ENCODE assay signal across 12 mouse cellular contexts in the genomic region with DNA sequence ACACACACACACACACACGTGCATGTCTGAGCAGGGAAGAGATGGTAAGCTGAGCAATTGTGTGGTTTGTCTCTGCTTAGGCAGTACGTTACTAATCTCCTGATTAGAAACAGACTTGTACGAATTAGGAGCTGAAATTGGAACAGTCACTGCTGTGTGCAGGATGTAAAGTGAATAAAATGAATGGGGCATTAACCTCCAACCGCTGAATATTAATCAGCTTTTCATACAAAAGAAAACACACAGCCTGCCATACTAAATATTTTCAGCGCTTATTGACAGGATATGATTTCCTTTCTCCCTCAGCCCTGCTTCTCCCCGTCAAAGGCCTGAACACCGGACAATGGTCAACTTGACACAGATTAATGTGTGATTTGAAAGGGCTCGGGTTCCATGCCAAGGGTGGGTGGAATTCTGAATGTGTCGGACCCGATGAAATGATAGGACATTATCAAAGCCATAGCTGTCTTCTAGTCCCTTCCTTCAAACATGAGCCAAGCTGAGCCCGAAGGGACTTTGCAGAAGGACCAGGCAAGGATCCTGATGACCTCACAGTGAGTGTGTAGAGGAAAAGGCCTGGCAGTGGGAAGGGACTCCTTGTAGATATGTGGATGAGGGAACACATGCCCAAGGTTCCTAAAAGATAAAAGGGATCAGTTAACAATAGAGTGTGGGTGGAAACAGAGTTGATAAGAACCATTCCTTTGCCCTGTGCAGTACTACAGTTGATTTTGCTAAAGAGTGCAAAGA.
DNase-seq lines count a peak whose midpoint lies in the region; ATAC-seq lines count a peak whose summit lies in the region.
"Had no signal": no experiment of that assay in that cellular context is flagged by ENCODE, and none has a peak within 500 bp of the region (broad histone marks: within the 10 kb centered on the region; RNA-seq: fewer than 3 reads in every experiment).

No protein-coding gene starts in this region.

- no peak overlapping the region for H3K4me3 ChIP-seq in forebrain, embryonic 14.5 days (ENCODE audit: low read depth, low read length)
- no peak overlapping the region for H3K4me3 ChIP-seq in limb, embryonic 10.5 days
- H3K4me3 ChIP-seq: intestine, embryonic 15.5 days; myocyte had no signal

- H3K4me2 ChIP-seq in forebrain, embryonic 14.5 days (ENCODE audit: low read length), result no peak overlapping the region
- H3K4me2 ChIP-seq: intestine, embryonic 15.5 days; lung, embryonic 14.5 days had no signal

- H3K27me3 ChIP-seq in forebrain, embryonic 14.5 days (replicated peaks; ENCODE audit: control insufficient read depth, insufficient read depth, low read length), result no peaks in the 10 kb centered on the region
- H3K27me3 ChIP-seq in limb, embryonic 10.5 days (ENCODE audit: low read depth, poor library complexity, severe bottlenecking), result no peaks in the 10 kb centered on the region
- H3K27me3 ChIP-seq: intestine, embryonic 15.5 days had no signal

- DNase-seq in 3T3-L1 (ENCODE audit: low read depth, low spot score), result peak; percentile 24
- DNase-seq in Muller cell, postnatal 12 days (ENCODE audit: inconsistent ontology term), result peak; percentile 90
- DNase-seq in forebrain, embryonic 14.5 days (ENCODE audit: low spot score), result peak; percentile 42
- no peak for DNase-seq in limb, embryonic 10.5 days (ENCODE audit: low spot score)
- DNase-seq in kidney, postnatal 14 days, result no peak
- DNase-seq in cerebellum, adult 18-20 months, result no peak
- DNase-seq in layer of hippocampus, adult 9-11 months, result no peak
- DNase-seq: cerebellum, adult 9-10 months; gastrocnemius, postnatal 25 days; lung, embryonic 14.5 days had no signal

- WGBS in forebrain, embryonic 14.5 days, result 17% methylated on average over 11 of the region's 11 CpGs
- whole genome bisulfite sequencing in limb, embryonic 10.5 days, result 58% methylated on average over 11 of the region's 11 CpGs

- H3K9me3 ChIP-seq in forebrain, embryonic 14.5 days (replicated peaks; ENCODE audit: control insufficient read depth, low read length), result no peaks in the 10 kb centered on the region
- no peaks in the 10 kb centered on the region for H3K9me3 ChIP-seq in limb, embryonic 10.5 days (replicated peaks)
- H3K9me3 ChIP-seq: intestine, embryonic 15.5 days had no signal

- H3K36me3 ChIP-seq in forebrain, embryonic 14.5 days (ENCODE audit: control insufficient read depth, insufficient read depth, low read length), result no peaks in the 10 kb centered on the region
- H3K36me3 ChIP-seq in limb, embryonic 10.5 days, result no peaks in the 10 kb centered on the region
- H3K36me3 ChIP-seq: intestine, embryonic 15.5 days had no signal

- H3K4me1 ChIP-seq in forebrain, embryonic 14.5 days (ENCODE audit: control insufficient read depth, insufficient read depth, low read length), result 0 out of 2 replicates have a peak, but pooled peaks cover 5% of the 10 kb centered on the region
- H3K4me1 ChIP-seq in limb, embryonic 10.5 days, result peaks cover 24% of the 10 kb centered on the region
- H3K4me1 ChIP-seq: intestine, embryonic 15.5 days had no signal

- H3K9ac ChIP-seq in forebrain, embryonic 14.5 days (ENCODE audit: low read length), result no peak overlapping the region
- H3K9ac ChIP-seq: intestine, embryonic 15.5 days; lung, embryonic 14.5 days had no signal

- peak; percentile 50; the same call in 1 of the 2 replicates for ATAC-seq in forebrain, embryonic 14.5 days
- ATAC-seq: intestine, embryonic 15.5 days had no signal

- H3K27ac ChIP-seq in forebrain, embryonic 14.5 days (ENCODE audit: low read depth, low read length), result no peak overlapping the region
- H3K27ac ChIP-seq in limb, embryonic 10.5 days, result 0 out of 2 replicates have a peak overlapping the region, but pooled peaks have one; percentile 21
- H3K27ac ChIP-seq: intestine, embryonic 15.5 days had no signal

Comparison
In these comparisons a context has a peak if more than half of its experiments do, and no peak if none do; other contexts are left out.
1. DNase-seq: peak in 3T3-L1 (single experiment), Muller cell, postnatal 12 days (single experiment) and forebrain, embryonic 14.5 days (single experiment); none in limb, embryonic 10.5 days (single experiment), kidney, postnatal 14 days (single experiment), cerebellum, adult 18-20 months (0 of 2) and layer of hippocampus, adult 9-11 months (single experiment).